Mouse (Mus musculus) olfactory bulb, adult 2 months (tissue): Measurements from ENCODE around the gene Nt5dc1. TPM values are rescaled to one million over a fixed set of nuclear protein-coding genes. Genes with fewer than 3 reads are reported as not detected.
A peak's percentile ranks its signal among the peaks of the same experiment; 100 is the strongest.

ENCODE experiments used
- H3K27ac ChIP-seq: fragments of 200-500 bp; 2 replicates; pipeline ENCODE4 v1.5.1; 2012; ENCODE audit warnings: low read depth, low read length; ENCODE audit not compliant: insufficient read depth
- H3K4me1 ChIP-seq: fragments of 200-500 bp; 2 replicates; pipeline ENCODE4 v1.6.1; 2012; ENCODE audit warnings: low read length; ENCODE audit not compliant: control insufficient read depth, insufficient read depth
- H3K4me3 ChIP-seq: fragments of 200-500 bp; 2 replicates; pipeline ENCODE4 v1.5.1; 2012; ENCODE audit warnings: mild to moderate bottlenecking, low read depth, low read length, moderate library complexity; ENCODE audit not compliant: insufficient read depth
- CTCF ChIP-seq: fragments of 200-500 bp; IDR thresholded peaks from 2 replicates; pipeline ENCODE4 v1.5.1; 2012; ENCODE audit warnings: low read depth, mild to moderate bottlenecking, low read length, moderate library complexity; ENCODE audit not compliant: insufficient read depth
- POLR2A ChIP-seq: fragments of 200-500 bp; IDR thresholded peaks from 2 replicates; pipeline ENCODE4 v1.6.1; 2012; ENCODE audit warnings: mild to moderate bottlenecking, low read depth, low read length, moderate library complexity; ENCODE audit not compliant: insufficient read depth
- WGBS: fragments of 180-500 bp; shearing (Covaris S2); methylation state at CpG from one replicate; pipeline ENCODE4 v1.1.7; 2018; 5-methylcytosine and 5-hydroxymethylcytosine counted together
- polyA plus RNA-seq: library from polyadenylated mRNA; stranded (reverse); fragments of >200 nt; gene quantifications from 2 replicates; pipeline ENCODE4 v1.2.4, GENCODE M21; 2012; ENCODE audit warnings: low replicate concordance; ENCODE audit not compliant: missing spikeins, insufficient read depth, insufficient read length

Nt5dc1 gene
- polyA plus RNA-seq, 1 experiment, result not detected

DNA sequence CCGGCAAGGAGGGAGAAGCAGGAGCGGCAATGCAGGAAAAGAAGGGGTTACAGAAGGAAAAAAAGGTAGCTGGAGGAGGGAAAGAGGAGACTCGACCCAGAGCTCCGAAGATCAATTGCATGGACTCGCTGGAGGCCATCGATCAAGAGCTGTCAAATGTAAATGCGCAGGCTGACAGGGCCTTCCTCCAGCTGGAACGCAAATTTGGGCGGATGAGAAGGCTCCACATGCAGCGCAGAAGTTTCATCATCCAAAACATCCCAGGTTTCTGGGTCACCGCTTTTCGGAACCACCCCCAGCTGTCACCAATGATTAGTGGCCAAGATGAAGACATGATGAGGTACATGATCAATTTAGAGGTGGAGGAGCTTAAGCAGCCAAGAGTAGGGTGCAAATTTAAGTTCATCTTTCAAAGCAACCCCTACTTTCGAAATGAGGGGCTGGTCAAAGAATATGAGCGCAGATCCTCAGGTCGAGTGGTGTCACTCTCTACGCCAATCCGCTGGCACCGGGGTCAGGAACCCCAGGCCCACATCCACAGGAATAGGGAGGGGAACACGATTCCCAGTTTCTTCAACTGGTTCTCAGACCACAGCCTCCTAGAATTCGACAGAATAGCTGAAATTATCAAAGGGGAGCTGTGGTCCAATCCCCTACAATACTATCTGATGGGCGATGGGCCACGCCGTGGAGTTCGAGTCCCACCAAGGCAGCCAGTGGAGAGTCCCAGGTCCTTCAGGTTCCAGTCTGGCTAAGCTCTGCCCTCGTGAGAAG is 120.2 kb downstream of the Nt5dc1 start:
- TF ChIP-seq CTCF (no peak), POLR2A (no peak)
- WGBS, result 26% methylated on average over 25 of the region's 25 CpGs
- H3K4me1 ChIP-seq, result no peaks in the 10 kb centered on the region
- H3K27ac ChIP-seq, result peak overlapping the region; percentile 91
- H3K4me3 ChIP-seq, result peak overlapping the region; percentile 72

DNA sequence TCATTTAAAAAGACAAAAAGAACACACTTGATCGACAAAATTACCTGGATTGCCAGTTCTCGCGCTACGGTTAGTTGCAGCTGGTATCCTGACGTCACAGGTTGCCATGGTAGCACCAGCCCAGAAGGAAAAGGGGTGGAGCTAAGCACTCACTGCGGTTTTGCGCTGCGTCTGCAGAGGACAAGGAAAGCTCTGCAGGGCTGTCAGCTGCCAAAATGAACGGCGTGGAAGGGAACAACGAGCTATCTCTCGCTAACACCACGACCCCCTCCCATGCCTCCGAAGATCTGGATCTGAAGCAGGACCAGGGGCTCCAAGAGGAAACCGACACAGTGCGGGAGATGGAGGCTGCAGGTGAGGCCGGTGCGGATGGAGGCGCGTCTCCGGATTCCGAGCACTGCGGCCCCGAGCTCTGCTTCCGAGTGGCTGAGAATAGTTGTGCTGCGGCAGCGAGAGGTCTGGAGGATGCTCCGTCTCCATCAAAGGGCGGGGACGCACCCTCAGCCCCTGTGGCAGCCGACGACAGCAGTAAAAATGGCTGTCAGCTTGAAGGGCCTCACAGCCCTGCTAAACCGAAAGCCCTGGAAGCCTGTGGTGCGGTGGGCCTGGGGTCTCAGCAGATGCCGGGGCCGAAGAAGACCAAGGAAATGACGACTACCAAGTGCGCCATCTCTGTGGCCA is 120.9 kb downstream of the Nt5dc1 start, which contains the start of gene Tspyl4:
Tspyl4 (plus strand) TSS at position 144 of the 681 bp plus-strand sequence.
- TF ChIP-seq POLR2A (peak; percentile 95), CTCF (no peak)
- peak within 1 kb of the TSS; percentile 91 for H3K27ac ChIP-seq
- no peaks in the 10 kb centered on the region for H3K4me1 ChIP-seq
- WGBS, result under 1% methylated on average over 38 of the region's 38 CpGs
- peak within 1 kb of the TSS; percentile 72 for H3K4me3 ChIP-seq

DNA sequence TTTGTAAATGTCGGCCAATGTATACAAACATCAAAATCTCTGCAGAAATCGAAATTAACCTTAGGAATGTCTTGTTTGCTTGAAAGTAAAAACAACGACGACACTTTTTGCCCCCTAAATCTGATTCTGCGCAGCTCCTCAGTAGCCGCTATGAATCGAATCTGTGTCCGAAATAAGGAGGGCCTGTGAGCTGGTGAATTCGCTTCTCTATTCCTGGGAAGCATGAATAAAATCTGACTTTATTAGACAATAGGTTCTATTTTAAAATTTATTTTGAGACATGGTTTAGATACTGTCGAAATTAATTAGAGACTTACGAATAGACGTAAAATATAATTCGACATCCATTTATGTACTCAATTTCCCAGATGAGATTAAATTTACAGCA is 121.4 kb downstream of the Nt5dc1 start:
- WGBS, result 2% methylated on average over 13 of the region's 13 CpGs
- no peaks in the 10 kb centered on the region for H3K4me1 ChIP-seq
- peak overlapping the region; percentile 91 for H3K27ac ChIP-seq
- H3K4me3 ChIP-seq, result peak overlapping the region; percentile 43
- TF ChIP-seq POLR2A (no peak), CTCF (no peak)

DNA sequence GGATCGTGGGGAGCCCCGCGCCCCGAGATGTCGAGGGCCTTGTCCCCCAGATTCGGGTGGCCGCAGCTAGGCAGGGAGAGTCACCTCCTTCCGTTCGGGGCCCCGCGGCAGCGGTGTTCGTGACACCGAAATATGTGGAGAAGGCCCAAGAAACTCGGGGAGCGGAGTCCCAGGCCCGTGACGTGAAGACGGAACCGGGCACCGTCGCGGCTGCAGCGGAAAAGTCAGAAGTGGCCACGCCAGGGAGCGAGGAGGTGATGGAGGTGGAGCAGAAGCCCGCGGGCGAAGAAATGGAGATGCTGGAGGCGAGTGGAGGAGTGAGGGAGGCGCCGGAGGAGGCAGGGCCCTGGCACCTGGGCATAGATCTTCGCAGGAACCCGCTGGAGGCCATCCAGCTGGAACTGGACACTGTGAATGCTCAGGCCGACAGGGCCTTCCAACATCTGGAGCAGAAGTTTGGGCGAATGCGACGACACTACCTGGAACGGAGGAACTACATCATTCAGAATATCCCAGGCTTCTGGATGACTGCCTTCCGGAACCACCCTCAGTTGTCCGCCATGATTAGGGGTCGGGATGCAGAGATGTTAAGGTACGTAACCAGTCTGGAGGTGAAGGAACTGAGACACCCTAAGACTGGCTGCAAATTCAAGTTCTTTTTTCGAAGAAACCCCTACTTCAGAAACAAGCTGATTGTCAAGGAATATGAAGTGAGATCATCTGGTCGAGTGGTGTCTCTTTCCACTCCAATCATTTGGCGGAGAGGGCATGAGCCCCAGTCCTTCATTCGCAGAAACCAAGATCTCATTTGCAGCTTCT is 135.7 kb downstream of the Nt5dc1 start:
- WGBS, result 2% methylated on average over 47 of the region's 47 CpGs
- Histone ChIP-seq H3K27ac (peak overlapping the region; percentile 80), H3K4me1 (peaks cover 2% of the 10 kb centered on the region; the same call in 1 of the 2 replicates), H3K4me3 (peak overlapping the region; percentile 94)
- TF ChIP-seq POLR2A (no peak; the same call in 1 of the 2 replicates), CTCF (no peak)

- TF ChIP-seq CTCF (no peak), POLR2A (peak; percentile 77)
- Histone ChIP-seq H3K4me3 (peak within 1 kb of the TSS; percentile 94), H3K27ac (peak within 1 kb of the TSS; percentile 88), H3K4me1 (peaks cover 2% of the 10 kb centered on the region; the same call in 1 of the 2 replicates)
- WGBS, result 0% methylated on average over 38 of the region's 38 CpGs
These were observed 136.4 kb downstream of the Nt5dc1 start, which contains the start of gene Tspyl1 for GRCm38 (mm10) chr10:34281962-34282388. Gene Tspyl1, plus strand, starts transcription at chr10:34282190.

- peak overlapping the region; percentile 94 for H3K4me3 ChIP-seq
- no peak for TF ChIP-seq POLR2A
- no peak for TF ChIP-seq CTCF
- H3K4me1 ChIP-seq, result peaks cover 2% of the 10 kb centered on the region; the same call in 1 of the 2 replicates
- H3K27ac ChIP-seq, result peak overlapping the region; percentile 88
- WGBS, result 10% methylated on average over 14 of the region's 14 CpGs
These were observed 137.0 kb downstream of the Nt5dc1 start for GRCm38 (mm10) chr10:34281211-34281961.

DNA sequence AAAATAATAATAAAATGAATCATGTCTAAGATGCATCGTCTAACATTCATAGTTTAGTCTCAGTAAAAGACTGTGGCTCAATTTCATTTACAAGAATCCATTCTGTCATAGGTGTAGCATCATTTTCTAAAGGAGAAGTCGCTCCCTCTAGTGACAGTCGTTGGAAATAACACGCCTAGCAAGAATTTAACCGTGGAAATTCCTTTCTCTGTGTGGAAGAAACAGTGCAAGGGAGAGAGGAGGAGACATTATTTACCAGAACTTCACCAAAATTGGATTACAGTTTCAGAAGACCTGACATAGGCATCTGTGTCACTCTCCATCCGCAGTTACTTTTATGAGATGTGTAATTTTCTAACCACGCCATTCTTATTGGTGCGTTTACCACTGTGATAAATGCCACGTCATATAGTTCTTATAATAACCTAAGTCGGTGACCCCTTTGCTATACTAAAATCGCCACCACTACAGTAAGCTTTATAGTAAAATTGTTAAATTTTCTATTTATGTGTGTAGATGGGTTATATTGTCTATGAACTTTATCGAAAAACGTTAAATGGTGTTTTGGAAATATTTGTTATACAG is 137.7 kb downstream of the Nt5dc1 start:
- H3K27ac ChIP-seq, result no peak overlapping the region
- peaks cover 2% of the 10 kb centered on the region; the same call in 1 of the 2 replicates for H3K4me1 ChIP-seq
- TF ChIP-seq POLR2A (no peak), CTCF (no peak)
- 13% methylated on average over 13 of the region's 13 CpGs for WGBS
- H3K4me3 ChIP-seq, result no peak overlapping the region
